Mouse (Mus musculus) MEL (cell line): ENCODE data around the gene 1700016K19Rik.

Experiments used
- CHD2 ChIP-seq: IDR thresholded peaks from 2 replicates; pipeline ENCODE4 v1.6.1; 2011; ENCODE audit warnings: low read length, improper control_type of control experiment
- CTCF ChIP-seq, 3 experiments: IDR thresholded peaks in 2 of 3; conservative IDR thresholded peaks in 1 of 3; 2 replicates each; pipeline ENCODE4 v1.5.1; 2011 to 2012; ENCODE audit warnings: low read length in 3 of 3, low read depth in 2 of 3, mild to moderate bottlenecking in 2 of 3, improper control_type of control experiment in 1 of 3, inconsistent platforms in 1 of 3, mixed read lengths in 1 of 3, moderate library complexity in 1 of 3; ENCODE audit not compliant: control insufficient read depth in 1 of 3, insufficient read depth in 1 of 3, poor library complexity in 1 of 3, severe bottlenecking in 1 of 3
- EP300 ChIP-seq, 2 experiments: IDR thresholded peaks; 2 replicates each; pipeline ENCODE4 v1.6.1; 2011; ENCODE audit warnings: improper control_type of control experiment in 2 of 2, low read length in 2 of 2, low read depth in 1 of 2, mild to moderate bottlenecking in 1 of 2
- MAFK ChIP-seq: IDR thresholded peaks from 2 replicates; pipeline ENCODE4 v1.6.1; 2011; ENCODE audit warnings: low read depth, mild to moderate bottlenecking, low read length, improper control_type of control experiment, borderline replicate concordance
- POLR2A ChIP-seq, 2 experiments: IDR thresholded peaks; 2 replicates each; pipeline ENCODE4 v1.6.1; 2011 to 2012; ENCODE audit warnings: low read length in 2 of 2, mild to moderate bottlenecking in 2 of 2, control low read depth in 1 of 2, improper control_type of control experiment in 1 of 2, low read depth in 1 of 2, moderate library complexity in 1 of 2; ENCODE audit not compliant: control insufficient read depth in 1 of 2, insufficient read depth in 1 of 2, poor library complexity in 1 of 2
- ZMIZ1 ChIP-seq: IDR thresholded peaks from 2 replicates; pipeline ENCODE4 v1.6.1; 2012; ENCODE audit warnings: low read depth, mild to moderate bottlenecking, inconsistent platforms, low read length, improper control_type of control experiment, moderate library complexity

DNA sequence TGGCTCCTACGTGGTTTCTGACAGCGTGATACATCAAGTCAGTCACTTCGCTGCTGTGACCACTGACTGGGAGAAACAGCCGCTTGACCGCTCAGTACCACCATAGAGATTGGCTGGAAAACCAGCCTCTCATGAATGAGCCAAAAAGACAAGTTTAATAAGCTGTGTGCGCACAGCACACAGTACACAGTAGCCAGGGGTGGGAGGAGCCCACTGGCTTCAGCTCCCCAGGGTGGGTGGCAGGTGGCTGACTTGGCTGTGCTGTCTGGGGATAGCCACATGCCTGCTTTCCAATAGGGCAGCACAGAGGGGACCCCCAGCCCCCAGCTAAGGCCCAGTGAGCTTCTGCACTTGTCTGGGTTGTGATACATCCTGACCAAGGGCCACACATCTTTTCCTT is 44.8 kb downstream of the 1700016K19Rik start:
- TF ChIP-seq CHD2 = no peak
- no peak for TF ChIP-seq POLR2A (IDR thresholded peaks at IDR 0.05; ENCODE audit: control insufficient read depth in 1 of 2, insufficient read depth in 1 of 2, low read depth in 1 of 2, low read length in 2 of 2, poor library complexity in 1 of 2)
- no peak for TF ChIP-seq CTCF (IDR thresholded peaks at IDR 0.05 in 2 of 3, conservative IDR thresholded peaks at IDR 0.05 in 1 of 3; ENCODE audit: control insufficient read depth in 1 of 3, insufficient read depth in 1 of 3, low read depth in 2 of 3, low read length in 3 of 3, poor library complexity in 1 of 3, severe bottlenecking in 1 of 3)
- no peak for TF ChIP-seq MAFK
- TF ChIP-seq EP300 (IDR thresholded peaks at IDR 0.05; ENCODE audit: low read depth in 1 of 2, low read length in 2 of 2) = no peak
- TF ChIP-seq ZMIZ1 = no peak
